Mouse (Mus musculus): ENCODE measurements around the gene Prkacb.
"Not testable (repeated sequence)": the region's sequence is repeated elsewhere in the genome, so short reads cannot be mapped to it uniquely, and the experiment has no call there.

Gene Prkacb

DNA sequence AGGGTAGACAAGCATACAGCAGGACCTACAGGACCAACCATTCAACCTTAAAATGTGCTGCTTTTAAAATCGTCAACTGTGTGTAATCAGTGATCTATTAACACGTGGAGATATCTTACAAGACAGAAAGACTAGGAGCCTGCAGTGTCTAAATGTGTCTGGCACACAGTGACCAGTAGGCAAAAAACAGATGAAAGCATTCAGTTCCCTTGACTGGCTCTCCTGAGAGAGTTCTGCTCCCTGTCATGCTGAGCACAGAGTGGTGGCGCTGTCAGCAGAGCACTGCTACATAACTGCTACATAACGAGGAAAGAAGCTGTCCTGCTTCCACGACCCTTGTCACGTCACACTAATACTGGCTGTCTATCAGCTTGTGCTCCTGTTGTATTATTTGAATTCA is 30.2 kb downstream of the Prkacb start:
- in situ Hi-C loops (cut with MboI; ENCODE audit: low pct_unique_long_range_greater_than_20kb in 1 of 2, low sequenced_read_pairs in 2 of 2, unreplicated experiment in 1 of 2) = no loop called here

GRCm38 (mm10) chr3:146781131-146781530 is 31.7 kb downstream of the Prkacb start:
- in situ Hi-C loops (cut with MboI; ENCODE audit: low pct_unique_long_range_greater_than_20kb in 1 of 2, low sequenced_read_pairs in 2 of 2, unreplicated experiment in 1 of 2) = no loop called here

DNA sequence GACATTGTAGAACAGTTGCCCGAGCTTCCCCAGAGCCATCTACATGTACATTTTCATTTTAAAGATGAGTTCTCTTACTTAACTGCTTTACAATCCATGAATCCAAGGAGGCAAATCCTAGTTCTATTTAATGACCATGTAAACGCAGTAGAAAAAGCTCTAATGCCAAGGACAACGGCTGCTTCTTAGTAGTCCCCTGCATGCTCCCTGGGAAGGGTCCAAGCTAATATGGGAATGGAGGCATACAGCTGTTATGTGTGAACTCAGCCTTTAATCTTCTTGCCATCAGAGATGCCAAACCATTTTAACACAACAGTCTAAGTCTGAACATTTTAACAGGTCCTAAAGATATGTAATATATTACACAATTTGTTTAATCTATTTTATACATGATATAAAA is 32.5 kb downstream of the Prkacb start:
- in situ Hi-C loops (cut with MboI; ENCODE audit: low pct_unique_long_range_greater_than_20kb in 1 of 2, low sequenced_read_pairs in 2 of 2, unreplicated experiment in 1 of 2) = no loop called here

DNA sequence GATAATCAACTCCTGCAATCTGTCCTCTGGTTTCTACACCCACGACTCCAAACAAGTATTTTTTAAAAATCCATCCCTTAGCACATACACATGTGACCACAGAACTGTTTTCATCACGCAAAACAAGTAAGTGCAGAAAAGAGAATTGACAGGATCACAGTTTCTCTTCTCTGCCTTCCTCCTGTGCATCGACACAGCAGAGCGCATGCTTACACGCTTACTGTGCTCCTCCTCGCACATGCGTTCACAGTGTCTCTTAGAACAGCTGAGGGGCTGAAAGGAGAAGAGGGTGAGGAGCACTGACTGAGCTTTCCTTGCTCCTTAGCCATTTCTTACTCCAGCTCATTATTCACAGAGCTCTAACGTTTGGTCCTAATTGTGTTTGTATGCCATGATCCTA is 33.9 kb downstream of the Prkacb start:
- in situ Hi-C loops (cut with MboI; ENCODE audit: low pct_unique_long_range_greater_than_20kb in 1 of 2, low sequenced_read_pairs in 2 of 2, unreplicated experiment in 1 of 2) = no loop called here

- in situ Hi-C loops (cut with MboI; ENCODE audit: low pct_unique_long_range_greater_than_20kb in 1 of 2, low sequenced_read_pairs in 2 of 2, unreplicated experiment in 1 of 2) = no loop called here
Measured at GRCm38 (mm10) chr3:146778451-146778850, 34.3 kb downstream of the Prkacb start.

DNA sequence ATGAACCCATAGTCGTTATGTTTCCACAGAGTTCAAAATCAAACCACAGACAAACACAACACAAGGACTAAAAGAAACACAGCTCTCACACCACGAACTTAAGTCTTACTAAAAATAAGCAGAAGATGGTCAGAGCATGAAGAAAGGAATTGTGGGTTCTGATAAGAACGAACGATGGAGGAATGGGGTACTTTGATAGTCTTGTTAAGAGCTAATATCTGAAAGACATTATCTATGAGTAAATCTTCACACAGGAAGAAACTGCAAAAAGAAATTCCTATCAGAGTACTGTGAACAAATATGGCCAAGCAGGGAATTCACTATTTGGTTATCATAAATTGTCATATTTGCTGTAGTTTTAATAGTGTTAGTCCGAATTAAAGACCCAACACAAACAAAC is 36.1 kb downstream of the Prkacb start:
- in situ Hi-C loops (cut with MboI; ENCODE audit: low pct_unique_long_range_greater_than_20kb in 1 of 2, low sequenced_read_pairs in 2 of 2, unreplicated experiment in 1 of 2) = no loop called here

DNA sequence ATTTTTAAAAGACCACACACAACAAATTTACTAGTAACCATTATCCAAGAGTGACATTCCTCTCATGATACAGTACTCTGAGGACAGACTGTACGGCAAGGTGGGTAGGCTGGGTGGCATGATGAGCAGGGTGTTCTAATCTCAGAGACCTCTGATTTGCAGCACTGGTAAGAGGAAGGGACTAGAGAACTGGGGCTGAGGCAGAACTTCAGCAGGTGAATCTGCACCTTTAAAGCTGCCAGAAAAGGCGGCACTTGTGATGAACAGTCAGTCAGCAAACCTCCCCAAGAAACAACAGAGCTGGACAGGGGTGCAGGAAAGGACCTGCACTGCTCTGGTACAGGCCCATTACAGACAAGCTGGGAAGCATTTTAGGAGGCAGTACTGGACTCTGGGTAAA is 41.9 kb downstream of the Prkacb start:
- in situ Hi-C loops (cut with MboI; ENCODE audit: low pct_unique_long_range_greater_than_20kb in 1 of 2, low sequenced_read_pairs in 2 of 2, unreplicated experiment in 1 of 2) = no loop called here

GRCm38 (mm10) chr3:146769940-146770659 is 42.7 kb downstream of the Prkacb start:
- in situ Hi-C loops (cut with MboI; ENCODE audit: low pct_unique_long_range_greater_than_20kb in 1 of 2, low sequenced_read_pairs in 2 of 2, unreplicated experiment in 1 of 2) = no loop called here

- in situ Hi-C loops (cut with MboI; ENCODE audit: low pct_unique_long_range_greater_than_20kb in 1 of 2, low sequenced_read_pairs in 2 of 2, unreplicated experiment in 1 of 2) = no loop called here
Measured at GRCm38 (mm10) chr3:146769569-146769939, 43.2 kb downstream of the Prkacb start.

DNA sequence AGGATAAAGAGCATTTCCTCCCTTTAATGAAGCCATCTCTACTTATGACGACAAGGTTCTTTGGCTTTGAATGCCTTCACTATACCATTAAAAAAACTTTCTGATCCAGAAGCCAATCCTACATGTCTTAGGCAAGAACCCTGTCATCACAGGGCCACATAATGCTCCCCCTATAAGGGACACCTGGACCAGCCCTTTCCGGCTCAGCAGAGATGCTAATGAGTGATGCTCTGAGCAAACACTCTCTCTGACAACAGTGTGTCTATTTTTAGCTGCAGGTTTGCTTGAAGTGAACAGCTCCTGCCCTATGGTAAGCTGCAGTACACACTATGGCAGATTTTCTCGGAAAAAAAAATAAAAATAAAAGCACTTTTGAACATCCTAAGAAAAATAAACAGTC is 43.9 kb downstream of the Prkacb start:
- in situ Hi-C loops (cut with MboI; ENCODE audit: low pct_unique_long_range_greater_than_20kb in 1 of 2, low sequenced_read_pairs in 2 of 2, unreplicated experiment in 1 of 2) = no loop called here

GRCm38 (mm10) chr3:146768360-146768759 is 44.4 kb downstream of the Prkacb start:
- in situ Hi-C loops (cut with MboI; ENCODE audit: low pct_unique_long_range_greater_than_20kb in 1 of 2, low sequenced_read_pairs in 2 of 2, unreplicated experiment in 1 of 2) = no loop called here

DNA sequence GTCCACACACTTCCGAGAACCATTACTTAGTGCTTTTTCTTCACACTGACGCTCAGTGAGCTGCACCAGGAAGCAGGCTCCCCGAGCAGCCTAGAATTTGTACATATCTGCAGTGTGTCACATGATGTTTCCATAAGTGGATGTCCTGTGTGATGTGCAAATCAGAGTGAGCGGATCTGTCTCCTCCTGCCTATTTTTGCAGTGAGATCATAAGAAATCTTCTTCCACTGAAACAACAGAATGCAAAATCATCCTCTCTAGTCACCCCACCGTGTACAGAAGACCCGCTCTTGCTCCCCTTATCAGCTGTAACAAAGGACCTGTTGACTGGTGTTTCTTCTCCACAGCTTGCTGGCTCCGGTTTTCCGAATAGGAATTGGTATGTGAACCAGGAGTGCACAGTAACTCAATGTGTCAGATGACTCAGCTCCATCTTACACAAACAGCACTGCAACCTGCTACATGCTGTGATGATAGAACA is 46.0 kb downstream of the Prkacb start:
- in situ Hi-C loops (cut with MboI; ENCODE audit: low pct_unique_long_range_greater_than_20kb in 1 of 2, low sequenced_read_pairs in 2 of 2, unreplicated experiment in 1 of 2) = no loop called here

- in situ Hi-C loops (cut with MboI; ENCODE audit: low pct_unique_long_range_greater_than_20kb in 1 of 2, low sequenced_read_pairs in 2 of 2, unreplicated experiment in 1 of 2) = no loop called here
Measured at GRCm38 (mm10) chr3:146766071-146766605, 46.7 kb downstream of the Prkacb start.

- in situ Hi-C loops (cut with MboI; ENCODE audit: low pct_unique_long_range_greater_than_20kb in 1 of 2, low sequenced_read_pairs in 2 of 2, unreplicated experiment in 1 of 2) = no loop called here
Measured at GRCm38 (mm10) chr3:146764871-146765529, 47.8 kb downstream of the Prkacb start.

GRCm38 (mm10) chr3:146763054-146763453 is 49.7 kb downstream of the Prkacb start:
- in situ Hi-C loops (cut with MboI; ENCODE audit: low pct_unique_long_range_greater_than_20kb in 1 of 2, low sequenced_read_pairs in 2 of 2, unreplicated experiment in 1 of 2) = not testable (repeated sequence)

DNA sequence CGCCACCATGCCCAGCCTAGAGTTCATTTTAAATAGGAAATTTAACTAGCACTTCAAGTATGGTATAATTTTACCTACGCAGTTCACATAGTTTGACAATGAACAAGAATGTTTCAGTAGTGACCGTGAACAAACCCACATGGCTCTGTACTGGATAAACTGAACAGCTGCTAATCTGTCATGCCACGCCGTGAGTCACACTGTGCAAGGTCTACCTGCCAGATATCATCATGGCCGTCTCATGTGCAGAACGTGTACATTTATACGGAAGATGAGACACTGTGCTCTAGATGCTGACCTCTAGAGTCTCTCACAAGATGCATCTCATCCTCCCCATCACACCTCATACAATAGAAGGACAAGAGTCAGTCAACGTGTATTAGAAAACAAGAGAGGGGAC is 51.5 kb downstream of the Prkacb start:
- in situ Hi-C loops (cut with MboI; ENCODE audit: low pct_unique_long_range_greater_than_20kb in 1 of 2, low sequenced_read_pairs in 2 of 2, unreplicated experiment in 1 of 2) = no loop called here

DNA sequence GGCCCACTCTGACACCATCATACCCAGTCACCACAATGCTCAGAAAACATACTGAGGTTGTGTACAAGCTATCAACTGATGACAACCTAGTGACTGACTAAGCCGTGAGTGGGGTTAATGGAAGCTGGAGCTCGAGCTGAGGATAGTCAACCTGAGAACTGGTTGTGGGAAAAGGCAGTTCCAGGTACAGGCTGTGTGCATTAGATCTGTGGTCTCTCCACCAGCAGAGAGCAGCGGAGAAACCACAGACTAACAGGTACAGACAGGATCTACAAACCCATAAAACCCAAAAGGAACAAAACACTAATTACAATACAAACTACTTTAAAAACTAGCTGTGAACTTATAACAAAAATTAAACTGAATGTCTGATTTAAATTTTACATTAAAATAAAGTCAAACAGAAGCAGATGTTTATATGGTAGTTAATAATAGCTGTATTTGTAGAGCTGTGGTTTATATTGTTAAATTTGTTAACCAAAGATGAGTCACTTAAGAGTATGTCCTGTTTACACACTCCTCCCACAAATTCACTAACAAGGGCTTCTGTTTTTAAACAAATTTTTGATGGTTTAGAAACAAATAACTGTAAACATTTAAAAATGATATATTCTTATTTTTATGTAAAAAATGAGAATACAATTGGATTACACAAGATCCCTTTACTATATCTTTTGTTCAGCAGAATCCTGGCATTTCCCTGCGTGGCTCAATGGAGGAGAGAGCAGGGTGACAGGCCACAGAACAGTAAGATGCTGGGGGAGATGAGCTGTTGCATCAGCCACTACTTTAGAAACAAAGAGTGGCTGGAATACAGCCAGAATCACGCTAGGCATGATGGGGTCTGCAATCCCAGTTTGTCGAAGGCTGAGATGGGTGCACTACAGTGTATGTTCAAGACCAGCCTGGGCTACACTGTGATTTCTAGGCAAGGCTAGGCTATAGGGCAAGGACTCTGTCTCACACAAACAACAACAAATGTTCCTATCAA is 54.5 kb downstream of the Prkacb start:
- in situ Hi-C loops (cut with MboI; ENCODE audit: low pct_unique_long_range_greater_than_20kb in 1 of 2, low sequenced_read_pairs in 2 of 2, unreplicated experiment in 1 of 2) = no loop called here

- in situ Hi-C loops (cut with MboI; ENCODE audit: low pct_unique_long_range_greater_than_20kb in 1 of 2, low sequenced_read_pairs in 2 of 2, unreplicated experiment in 1 of 2) = no loop called here
Measured at GRCm38 (mm10) chr3:146754270-146754669, 58.5 kb downstream of the Prkacb start.

All from mouse embryonic stem cell (cell line).